Mouse (Mus musculus) testis, adult 2 months (tissue): ENCODE results near the gene Zfp365.

Source experiments
- CTCF ChIP-seq: fragments of 200-500 bp; IDR thresholded peaks from 2 replicates; pipeline ENCODE4 v1.5.1; 2012; ENCODE audit warnings: low read depth, mild to moderate bottlenecking, inconsistent platforms, low read length, moderate library complexity; ENCODE audit not compliant: control insufficient read depth, insufficient read depth, insufficient replicate concordance
- POLR2A ChIP-seq: fragments of 200-500 bp; IDR thresholded peaks from 2 replicates; pipeline ENCODE4 v1.6.1; 2012; ENCODE audit warnings: low read depth, mild to moderate bottlenecking, inconsistent platforms, low read length, moderate library complexity; ENCODE audit not compliant: control insufficient read depth

GRCm38 (mm10) chr10:67906926-67907325, 5.5 kb downstream of the Zfp365 start:
- TF ChIP-seq POLR2A (no peak), CTCF (no peak)
